Mouse (Mus musculus) cerebellum, adult 9-10 months (tissue): ENCODE data around the gene Get4.

Experiments used
- DNase-seq: peaks from one replicate; pipeline ENCODE4 v3.0.0; 2022

Get4 gene

GRCm38 (mm10) chr5:139252081-139252909, at the start of gene Get4:
Get4 (plus strand) TSS chr5:139252324.
- peak; percentile 99 for DNase-seq

- DNase-seq = no peak
Measured at GRCm38 (mm10) chr5:139203312-139203711, 48.8 kb upstream of the Get4 start.

DNA sequence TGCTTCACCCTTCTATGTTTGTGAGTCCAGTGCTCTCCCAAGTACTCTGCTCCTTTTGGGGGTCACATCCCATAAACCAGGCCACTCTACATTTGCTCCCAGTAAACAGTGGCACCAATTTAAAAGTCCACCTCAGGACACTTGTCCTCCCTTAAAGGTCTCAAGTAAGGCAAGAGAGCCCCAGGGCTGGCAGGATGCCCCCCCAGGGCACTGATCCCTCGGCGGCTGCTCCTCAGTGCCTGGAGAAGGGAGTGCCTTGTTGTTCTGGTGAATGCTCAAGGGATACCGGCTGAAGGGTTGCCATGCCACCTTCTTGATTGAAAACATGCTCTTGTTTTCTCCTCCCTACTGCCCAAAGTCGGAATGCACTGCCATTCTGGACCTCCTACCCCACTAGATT, 46.0 kb upstream of the Get4 start:
- DNase-seq = no peak

- DNase-seq = no peak
Measured at GRCm38 (mm10) chr5:139206525-139206924, 45.6 kb upstream of the Get4 start.

- DNase-seq = no peak
Measured at GRCm38 (mm10) chr5:139208183-139208582, 43.9 kb upstream of the Get4 start.

GRCm38 (mm10) chr5:139208871-139209684, 43.0 kb upstream of the Get4 start:
- DNase-seq = peak; percentile 54

GRCm38 (mm10) chr5:139209685-139210026, 42.5 kb upstream of the Get4 start:
- no peak for DNase-seq

DNA sequence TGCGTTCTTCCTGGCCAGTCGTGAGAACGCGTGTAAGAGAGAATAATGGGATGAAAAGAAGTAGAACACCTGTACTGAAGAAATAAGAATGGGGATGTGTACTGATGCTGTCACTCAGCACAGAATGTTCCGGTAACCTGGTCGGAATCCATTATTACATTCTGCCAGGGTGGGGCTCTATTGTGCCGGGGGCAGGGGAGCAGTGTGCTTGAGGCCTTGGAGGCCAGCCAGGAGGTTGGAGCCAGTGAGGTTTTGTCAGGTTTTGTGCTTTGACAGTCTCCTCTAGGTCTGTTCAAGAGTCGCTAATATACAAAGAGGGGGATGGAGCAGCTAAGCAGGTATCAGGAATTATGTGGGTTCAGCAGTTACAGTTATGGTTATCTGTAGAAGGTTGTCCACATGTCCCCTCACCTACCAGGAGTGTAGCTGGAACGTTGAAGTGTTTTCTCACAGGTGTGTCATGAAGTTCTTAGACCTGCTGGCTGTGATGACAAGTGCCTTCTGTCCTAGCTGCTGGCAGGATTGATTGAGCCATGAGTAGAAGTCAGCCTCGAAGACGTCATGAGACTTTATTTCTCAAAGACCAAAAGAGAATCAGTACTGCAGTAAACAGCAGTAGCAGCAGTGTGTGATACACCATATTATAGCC, 40.3 kb upstream of the Get4 start:
- DNase-seq = no peak

GRCm38 (mm10) chr5:139214298-139214697, 37.8 kb upstream of the Get4 start:
- DNase-seq = no peak

GRCm38 (mm10) chr5:139215184-139215583, 36.9 kb upstream of the Get4 start:
- DNase-seq = no peak

- no peak for DNase-seq
Measured at GRCm38 (mm10) chr5:139216121-139216520, 36.0 kb upstream of the Get4 start.

DNA sequence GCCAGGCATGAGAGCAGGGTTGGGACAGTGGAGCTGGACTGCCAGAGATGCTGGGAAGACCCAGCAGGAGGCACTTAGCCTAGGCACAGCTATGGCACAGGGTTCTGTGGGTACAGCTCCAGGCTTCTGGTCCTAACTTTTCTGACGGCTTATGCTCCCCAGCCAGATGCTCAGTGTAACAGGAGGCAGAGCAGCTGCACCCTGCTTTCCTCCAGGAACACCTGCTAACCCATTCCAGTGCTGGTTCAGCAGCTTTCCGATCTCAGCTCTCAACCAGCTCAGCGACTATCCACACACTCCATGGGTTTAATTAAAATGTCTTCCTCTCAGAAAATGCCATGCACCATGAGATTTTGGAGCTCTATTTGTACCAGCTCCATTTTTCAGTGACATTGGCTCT, 35.4 kb upstream of the Get4 start:
- no peak for DNase-seq

DNA sequence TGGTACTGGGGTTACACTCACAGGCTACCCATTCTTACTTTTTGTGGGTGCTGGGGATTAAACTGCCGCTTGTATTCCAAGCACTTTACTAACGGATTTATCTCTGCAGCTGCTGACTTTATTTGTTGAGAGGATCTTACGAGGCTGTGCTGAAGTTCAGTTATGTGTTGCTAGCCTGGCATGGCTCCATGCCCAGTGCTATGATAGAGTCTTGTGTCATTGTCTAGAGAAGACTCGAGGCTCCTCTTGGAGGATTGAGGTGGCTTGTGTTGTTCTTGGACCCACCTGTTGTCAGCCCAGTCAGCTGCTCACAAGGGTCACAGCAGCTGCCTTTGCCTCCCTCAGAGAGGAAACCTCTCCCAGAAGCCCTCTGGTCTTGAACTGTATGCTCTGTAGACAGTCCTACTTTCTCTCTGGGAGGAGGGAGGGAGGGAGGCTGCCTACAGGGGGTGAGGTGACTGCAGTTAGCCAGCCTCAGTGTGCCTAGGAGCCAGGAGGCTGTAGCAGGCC, 32.1 kb upstream of the Get4 start:
- no peak for DNase-seq

DNA sequence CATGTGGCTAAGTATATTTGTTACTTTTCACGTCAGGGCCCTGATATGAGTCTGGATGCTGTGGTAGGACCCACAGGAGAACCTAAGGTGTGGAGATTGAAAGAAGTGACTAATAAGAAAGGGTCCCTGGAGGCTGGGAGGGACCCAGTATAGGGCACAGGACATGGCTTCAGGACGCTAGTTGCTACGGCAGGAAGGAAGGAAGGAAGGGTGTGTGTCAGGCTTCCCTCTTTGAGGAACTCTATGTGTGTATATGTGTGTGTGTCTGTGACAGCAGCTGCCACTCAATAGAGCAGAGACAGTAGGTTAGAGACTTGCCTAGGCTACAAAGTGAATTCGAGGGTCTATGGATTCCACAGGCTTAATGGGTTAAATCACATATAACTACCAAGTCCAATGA, 31.5 kb upstream of the Get4 start:
- DNase-seq = no peak

DNA sequence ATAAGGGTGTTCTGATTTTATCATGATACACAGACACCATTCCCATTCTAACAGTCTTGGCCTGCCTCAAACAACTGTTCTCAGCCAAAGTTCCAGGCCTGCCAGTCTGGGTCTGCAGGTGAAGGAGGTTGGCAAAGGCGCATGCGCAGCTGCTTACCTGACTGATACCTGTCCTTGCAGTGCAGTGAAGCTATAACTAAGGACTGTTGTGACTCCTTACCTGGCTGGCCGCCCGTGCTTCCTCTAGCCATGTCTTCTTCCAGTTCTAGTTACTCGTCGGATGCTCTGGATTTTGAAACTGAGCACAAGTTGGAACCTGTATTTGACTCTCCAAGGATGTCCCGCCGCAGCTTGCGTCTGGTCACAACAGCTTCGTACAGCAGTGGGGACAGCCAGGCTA, 28.8 kb upstream of the Get4 start:
- DNase-seq = no peak

GRCm38 (mm10) chr5:139227236-139227635, 24.9 kb upstream of the Get4 start:
- DNase-seq = no peak

DNA sequence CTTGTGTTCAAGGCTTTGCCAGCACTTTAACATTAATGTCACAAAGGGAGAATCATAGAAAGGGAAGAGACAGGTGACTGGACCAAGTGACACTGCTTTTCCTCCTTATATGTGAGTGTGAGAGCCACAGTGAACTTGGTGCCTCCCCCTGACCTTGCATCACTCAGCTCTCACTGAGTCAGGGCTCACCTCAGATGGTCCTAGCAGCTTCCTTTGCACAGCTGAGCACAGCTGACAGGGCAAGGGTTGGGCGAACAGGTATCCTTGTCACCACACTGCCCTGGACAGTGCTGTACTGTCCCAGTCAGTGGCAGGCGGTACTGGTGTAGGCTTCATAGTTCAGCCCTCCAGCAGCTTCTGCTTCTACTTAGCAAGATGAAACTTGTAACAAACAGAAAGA, 24.5 kb upstream of the Get4 start:
- DNase-seq = no peak

- DNase-seq = no peak
Measured at GRCm38 (mm10) chr5:139228318-139228717, 23.8 kb upstream of the Get4 start.

DNA sequence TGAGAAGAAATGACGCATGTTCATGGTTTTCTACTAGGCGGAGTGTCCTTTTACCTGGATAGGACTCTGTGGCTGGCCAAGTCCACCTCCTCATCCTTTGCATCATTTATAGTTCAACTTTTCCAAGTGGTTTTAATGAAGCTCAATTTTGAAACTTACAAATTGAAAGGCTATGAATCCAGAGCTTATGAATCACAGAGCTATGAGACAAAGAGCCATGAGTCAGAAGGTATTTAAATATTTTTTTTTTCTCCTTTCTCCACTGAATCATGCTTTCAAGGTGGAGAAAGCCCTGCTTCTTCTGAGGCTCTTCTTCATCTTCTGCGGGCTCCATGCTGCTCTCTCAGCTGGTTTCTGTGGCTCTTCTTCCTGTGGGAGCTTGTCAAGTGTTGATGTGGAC, 22.4 kb upstream of the Get4 start:
- no peak for DNase-seq

DNA sequence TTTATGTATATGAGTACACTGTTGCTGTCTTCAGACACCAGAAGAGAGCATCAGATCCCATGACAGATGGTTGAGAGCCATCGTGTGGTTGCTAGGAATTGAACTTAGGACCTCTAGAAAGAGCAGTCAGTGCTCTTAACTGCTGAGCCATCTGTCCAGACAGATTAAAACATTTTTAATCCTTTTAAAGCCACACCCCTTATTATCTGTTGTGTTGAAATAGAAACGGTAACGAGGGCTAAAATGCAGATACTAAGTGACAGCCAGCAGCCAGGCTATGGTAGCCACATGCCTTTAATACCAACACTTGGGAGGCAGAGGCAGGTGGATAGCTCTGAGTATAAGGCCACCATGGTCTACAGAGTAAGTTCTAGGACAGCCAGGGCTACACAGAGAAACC, 20.0 kb upstream of the Get4 start:
- DNase-seq = no peak

DNA sequence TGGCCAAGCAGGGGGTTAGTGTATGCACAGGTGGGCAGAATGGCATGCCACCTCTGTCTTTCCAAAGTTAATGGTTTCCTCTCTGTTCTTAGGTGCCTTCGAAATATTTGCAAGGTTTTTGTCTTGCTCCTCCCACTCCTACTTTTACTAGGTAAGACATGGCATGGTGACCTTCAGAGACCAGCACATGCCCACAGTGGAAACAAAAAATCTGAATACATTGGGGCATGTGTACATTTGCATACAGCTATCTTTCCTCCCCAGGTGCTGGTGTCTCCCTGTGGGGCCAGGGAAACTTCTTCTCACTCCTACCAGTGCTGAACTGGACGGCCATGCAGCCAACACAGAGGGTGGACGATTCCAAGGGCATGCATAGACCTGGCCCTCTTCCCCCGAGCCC, 17.7 kb upstream of the Get4 start:
- no peak for DNase-seq

GRCm38 (mm10) chr5:139237436-139237835, 14.7 kb upstream of the Get4 start:
- DNase-seq = no peak

DNA sequence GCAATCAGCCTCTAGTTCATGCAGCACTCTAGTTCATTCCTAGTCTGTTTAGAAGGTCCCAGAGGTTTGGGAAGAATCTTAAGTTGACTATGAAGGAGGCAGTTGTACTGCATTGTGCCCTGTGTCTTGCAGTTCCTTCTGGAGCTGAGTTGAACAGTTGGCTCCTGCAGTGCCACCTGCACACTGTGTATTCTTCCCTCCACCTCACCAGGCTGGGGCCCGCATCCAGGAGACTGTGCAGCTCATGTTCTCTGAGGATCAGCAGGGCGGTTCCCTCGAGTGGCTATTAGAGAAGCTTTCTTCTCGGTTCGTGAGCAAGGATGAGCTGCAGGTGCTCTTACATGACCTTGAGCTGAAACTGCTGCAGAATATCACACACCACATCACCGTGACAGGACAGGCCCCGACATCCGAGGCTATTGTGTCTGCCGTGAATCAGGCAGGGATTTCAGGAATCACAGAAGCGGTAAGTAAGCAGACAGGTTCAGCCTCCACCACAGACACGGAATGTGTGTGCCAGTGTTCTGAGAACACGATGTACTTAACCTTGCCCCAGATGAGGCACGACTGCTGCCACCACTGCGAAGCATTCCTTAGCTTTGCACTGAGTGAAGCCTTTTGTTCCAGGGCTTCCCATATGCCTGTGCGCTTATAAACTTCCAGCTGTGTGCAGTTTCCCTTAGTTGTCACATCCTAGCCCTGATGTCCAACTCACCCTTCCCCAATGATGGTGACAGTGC, 10.9 kb upstream of the Get4 start:
- no peak for DNase-seq
